Mouse (Mus musculus) cerebellum, adult 11-12 months (tissue): Measurements from ENCODE around the gene Gm973.
A peak's percentile ranks its signal among the peaks of the same experiment; 100 is the strongest.

Experiments
- DNase-seq: peaks from one replicate; pipeline ENCODE4 v3.0.0; 2022

Gene Gm973

DNA sequence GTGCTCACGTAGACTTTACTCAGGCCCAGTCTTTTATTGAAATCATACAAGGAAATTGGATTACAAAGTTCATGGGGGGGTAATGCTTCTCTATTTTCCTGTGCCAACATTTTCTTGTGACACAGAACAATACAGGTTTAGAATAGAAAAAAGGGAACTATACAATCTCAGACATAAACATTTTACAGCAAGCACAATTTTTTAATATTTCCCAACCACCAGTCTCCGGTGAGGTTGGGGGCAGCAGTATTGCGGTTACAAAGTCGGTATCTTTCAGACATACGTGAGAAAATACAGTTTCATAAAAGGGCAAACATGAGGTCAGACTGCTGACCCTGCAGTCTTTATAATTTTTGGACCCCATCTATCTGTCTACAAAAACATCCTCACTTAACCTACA is 20.1 kb upstream of the Gm973 start:
- no peak for DNase-seq

DNA sequence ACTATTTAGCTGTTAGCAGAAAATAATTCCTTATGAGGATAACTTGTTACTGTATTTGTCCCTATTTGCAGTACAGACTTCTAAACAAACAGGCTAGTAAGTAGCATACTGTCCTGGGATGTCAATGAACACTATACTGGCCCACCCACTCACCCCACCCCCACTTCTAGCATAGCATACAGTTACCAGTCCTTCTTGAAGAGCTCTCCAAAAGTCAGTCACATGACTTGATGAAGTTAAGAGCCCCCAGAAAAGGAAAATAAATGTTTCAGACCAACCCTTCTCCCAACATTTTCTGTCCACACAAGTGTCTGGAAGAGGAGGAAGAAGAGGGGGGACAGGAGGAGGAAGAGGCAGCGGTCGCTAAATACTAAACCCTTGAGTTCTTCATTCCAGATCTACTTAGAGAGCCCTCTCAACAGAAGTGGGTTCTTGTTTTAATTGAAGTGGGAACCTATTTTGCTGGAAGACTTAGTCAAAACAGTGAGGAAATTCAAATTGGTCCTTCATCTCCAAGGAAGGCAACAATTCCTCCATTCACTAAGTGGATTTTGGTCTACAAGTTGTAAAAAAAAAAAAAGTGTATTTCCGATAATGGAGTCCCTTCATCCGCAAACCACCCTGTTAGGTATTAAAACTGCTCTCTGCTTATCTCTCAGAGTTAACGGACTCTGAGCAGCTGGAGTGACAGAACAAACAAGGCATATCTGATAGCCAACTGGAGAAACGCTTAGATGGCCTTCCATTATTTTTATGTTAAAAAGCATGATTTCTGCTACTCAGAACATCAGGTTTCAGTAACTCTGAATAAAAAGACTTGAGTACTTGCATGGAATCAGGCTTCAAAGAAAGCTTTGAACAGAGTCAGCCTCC is 18.1 kb upstream of the Gm973 start:
- no peak for DNase-seq

DNA sequence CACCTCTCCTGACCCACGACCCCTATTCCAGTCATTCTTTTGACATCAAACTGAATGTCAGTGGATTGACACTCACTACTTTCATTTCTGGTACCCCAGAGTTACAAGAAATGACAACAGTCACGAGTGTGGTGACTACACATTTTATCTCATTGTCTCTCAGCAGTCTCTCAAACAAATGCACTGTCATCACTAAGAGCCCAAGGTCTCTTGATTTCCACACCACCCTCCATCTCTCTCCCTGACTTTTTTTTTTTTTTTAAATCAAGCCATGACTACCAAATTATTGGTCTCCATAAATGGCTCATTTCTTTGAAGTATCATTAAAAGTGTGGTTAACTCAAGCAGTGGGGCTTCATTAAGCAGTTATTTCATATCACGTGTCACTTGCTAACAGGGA is 16.7 kb upstream of the Gm973 start:
- no peak for DNase-seq

DNA sequence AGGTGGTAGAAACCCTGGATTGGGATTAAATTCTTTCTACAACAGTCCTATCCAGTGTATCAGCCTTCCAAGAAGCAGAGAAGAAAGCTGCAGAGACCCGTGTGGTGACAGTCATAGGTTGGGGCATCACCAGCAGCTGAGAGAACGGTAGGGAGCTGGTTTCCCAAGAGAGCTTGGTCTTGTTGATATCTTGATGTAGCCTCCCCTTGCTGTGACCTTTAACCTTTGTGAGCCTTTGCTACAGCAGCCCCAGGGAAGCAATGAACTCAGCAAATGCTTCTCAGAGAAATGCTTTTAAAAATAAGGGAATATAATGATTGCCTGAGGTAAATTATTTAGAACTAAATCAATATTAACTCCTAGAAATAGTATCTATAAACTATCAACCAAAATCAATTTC is 13.7 kb upstream of the Gm973 start:
- DNase-seq: no peak

DNA sequence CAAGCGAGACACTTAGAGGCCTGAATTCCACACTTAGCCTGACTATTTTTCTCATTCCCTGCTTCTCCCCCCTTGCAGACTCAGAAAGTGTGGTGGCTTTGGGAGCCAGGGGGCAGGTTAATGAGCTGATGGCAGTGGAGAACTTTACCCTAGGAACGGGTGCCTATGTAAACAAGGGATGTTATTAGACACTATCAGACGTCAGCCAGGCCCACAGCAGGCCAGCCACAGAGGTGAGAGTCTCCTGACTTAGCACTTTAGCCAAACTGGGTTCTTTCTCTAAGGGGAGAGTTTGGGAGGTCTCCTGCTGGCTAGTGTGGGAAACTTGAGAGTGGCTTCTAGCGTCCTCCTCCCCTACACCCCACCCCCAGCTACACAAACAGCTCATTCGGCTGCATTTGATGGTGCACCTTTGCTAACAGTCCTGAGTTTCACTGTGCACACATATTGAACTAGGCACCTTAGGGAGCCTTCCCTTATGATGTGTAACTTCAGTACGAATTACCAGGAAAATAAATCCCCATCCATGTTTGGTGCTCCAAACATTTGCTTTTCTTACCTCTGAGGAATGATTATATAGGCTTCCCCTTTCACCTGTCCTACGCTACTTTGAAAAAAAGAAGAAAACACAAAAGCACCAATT is 12.3 kb upstream of the Gm973 start:
- DNase-seq: no peak

DNA sequence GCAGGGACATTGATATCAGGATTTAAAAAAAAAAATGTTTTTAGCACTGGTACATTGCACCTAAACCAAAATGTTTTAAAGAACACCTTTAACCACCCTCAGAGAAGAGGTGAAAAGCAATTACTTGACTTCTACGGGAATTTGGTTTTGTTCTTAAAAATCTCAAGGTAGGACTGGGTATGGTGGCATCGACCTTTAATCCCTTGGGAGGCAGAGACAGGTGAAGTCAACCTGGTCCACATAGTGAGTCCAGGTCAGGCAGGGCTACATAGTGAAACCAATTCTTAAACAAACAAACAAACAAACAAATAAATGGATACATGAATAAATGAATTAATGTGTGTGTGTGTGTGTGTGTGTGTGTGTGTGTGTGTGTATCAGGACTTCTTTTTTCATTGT is 11.8 kb upstream of the Gm973 start:
- no peak for DNase-seq

DNA sequence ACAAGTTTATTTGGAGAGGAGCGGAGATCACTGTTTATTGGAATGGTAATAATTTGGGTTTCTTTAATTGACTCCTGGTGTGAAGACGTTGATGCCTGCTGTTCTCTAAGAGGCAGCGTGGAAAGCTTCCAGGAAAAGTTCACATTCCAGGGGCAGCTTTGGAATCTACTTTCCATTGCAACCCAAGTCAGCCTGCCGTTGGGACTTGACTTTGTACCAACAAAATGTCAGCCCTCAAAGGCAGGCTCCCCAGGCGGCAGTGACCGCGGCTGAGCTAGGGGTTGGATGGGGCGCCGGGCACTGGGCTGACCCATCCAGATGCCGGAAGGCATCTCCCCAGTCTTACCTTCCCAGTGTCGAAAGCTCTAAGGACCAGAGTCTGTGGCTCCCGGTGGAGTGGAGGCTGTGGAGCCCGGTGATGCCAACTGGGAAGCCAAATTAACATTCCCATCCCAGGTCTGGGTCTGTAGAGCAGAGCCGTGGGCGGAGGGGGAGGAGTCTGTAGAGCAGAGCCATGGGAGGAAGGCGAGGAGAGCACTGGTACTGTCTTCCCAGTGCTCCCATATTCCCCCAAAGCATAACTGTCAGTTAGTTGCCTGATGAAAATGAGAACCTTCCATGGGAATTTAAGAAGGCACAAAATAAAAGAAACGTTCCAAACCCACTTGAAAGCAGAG is 7.5 kb upstream of the Gm973 start:
- no peak for DNase-seq

DNA sequence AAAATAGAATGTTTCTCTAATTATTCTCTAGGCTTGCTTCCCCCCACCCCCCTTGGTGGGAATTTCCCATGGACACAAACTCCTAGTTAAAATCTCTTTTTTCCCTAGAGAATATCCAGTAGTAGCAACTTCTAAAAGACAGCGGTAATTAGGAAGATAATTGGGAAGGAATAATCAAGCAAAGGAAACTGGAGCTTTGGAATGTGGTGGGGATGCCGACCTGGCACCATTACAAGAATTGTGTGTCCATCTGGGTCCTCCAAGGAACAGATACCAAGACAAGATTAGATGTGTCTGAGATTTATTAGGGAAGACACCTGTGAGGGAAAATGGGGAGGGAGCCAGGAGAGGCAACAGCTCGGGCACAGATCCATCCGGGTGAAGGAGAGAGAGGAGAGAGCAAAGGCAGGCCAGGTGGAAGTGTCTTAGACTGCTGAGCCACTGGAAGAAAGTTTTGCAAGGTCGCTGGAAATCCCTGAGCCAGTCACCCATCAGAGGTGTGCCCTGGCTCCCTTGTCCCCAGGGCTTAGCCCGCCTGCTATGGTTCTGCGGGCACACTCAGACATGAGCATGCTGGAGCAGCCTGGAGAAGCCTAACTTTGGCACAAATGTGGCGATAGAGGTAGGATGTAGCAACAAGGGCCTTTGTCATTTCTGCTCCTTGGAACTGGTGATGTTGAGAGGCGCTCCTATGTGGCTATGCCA is 4.3 kb upstream of the Gm973 start:
- DNase-seq: no peak

DNA sequence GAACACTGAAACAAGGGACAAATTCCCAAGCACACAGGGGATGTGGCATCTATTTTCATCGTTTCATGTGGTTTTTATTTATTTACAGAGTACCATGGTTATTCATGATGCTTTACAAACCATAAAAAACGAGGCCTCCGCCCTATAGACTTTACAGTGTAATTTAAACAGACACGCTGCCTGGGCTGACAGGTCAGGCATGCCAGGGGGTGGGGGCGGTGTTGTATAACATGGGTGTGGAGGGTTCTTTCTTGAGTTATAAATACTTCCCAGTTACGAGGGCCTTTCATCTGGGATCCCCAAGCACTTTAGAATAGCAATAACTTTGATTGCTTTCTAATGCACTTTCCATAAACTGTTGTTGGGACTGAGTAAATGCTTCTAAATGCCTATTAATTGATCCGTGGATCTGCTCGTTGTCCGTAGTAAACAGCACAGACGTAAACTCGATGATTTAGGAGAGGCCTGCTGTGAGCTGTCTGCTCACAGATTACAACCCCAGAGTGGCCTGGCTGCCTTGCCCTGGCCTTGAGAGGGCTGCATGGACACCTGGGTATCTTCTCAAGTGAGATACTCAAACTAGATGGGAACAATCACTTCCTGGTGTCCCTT is 4.3 kb downstream of the Gm973 start:
- DNase-seq: no peak

DNA sequence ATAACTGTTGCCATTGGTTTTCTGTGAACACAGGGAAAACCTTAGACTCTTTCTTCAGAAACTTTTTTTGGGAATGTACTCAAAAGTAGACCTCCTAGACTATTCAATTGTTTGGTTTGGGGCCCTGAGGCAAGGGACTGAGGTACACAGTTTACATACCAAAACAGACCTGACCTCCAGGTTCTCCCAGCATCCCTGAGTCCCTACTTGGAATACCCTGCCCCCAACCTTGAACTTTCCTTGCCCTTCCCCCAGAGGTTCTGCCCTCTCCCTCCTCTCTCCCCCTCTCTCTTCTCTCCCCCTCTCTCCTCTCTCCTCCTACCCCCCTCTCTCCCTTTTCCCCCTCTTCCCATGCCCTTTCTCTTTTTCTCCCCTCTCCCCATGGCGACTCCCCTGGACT is 6.4 kb downstream of the Gm973 start:
- no peak for DNase-seq

DNA sequence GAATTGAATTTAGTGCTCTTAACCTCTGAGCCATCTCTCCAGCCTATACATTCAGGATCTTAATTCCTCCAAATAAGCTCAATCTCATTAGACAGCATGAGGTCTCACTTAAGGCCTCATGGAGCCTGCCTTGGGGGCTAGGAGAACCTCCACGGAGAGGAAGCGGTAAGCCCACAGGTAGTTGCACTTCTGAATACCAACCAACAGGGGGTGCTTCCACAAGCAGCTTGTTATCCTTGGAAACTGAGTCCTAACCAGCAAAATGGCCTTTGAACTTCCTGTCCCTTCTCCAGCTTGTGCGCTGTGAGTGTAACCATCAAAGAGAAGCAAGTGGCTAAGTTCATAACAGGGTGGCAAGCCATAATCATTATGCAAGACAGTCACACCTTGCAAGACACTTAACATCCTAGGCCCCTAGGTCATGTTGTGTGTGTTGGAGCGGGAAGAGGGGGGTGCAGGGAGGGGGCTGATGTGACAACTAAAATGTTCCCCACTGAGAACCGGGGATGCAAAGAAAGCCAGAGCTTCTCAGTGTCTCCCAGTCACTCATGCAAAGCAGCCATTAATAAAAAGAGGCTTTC is 7.4 kb downstream of the Gm973 start:
- no peak for DNase-seq

DNA sequence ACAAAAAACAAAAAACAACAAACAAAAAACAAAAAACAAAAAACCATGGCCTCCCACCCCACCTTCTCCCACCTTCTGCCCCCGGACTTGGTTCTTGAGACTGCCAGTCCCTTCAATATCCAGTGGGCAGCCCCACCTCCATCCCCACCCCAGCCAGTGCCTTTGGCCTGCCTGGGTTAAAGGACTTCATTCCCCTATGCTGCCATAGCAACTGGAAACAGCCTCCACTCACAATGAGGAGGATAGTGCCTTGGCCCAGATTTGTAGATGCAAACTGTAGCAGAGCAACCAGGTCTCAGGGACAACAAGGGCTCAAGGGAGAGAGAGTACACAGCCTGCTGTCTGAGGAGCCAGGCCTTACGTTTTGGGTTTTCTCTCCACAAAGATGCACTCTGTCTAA is 8.0 kb downstream of the Gm973 start:
- no peak for DNase-seq

DNA sequence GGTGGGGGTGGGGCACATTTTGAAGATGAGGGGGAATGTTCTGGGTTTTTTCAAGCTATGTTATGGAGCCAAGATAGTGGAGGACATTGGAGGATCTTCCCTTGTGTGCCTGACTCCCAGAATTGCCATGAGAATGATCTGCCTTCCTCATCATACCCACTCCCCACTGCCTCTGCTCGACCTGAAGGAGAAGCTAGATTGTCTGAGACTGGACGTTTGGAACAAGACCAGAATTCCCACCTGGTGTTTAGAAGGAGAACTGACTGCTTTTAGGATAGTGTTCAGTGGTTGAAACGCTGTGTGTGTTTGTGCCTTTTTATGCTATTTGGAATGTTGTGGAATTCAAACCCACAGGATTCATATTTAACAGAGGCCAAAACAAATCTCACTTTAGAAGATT is 8.7 kb downstream of the Gm973 start:
- DNase-seq: no peak

DNA sequence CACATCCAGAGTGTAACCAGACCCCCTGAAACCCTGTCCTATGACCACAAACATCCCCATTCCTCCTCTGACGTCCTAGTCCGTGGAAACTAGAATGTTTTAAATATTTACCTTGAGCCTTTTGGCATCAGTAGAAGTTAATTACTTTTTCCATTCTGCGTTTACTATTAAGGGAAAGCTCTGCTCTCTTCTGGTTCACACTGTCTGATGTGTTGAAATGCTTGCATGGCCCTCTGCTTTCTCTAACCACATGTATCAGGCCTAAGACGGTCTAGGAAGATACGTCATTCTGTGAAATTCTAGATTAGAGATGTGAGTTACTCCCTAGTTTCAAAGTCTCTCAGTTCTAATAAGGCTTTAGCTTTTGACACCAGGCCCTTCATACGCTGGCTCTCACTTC is 11.2 kb downstream of the Gm973 start:
- no peak for DNase-seq

DNA sequence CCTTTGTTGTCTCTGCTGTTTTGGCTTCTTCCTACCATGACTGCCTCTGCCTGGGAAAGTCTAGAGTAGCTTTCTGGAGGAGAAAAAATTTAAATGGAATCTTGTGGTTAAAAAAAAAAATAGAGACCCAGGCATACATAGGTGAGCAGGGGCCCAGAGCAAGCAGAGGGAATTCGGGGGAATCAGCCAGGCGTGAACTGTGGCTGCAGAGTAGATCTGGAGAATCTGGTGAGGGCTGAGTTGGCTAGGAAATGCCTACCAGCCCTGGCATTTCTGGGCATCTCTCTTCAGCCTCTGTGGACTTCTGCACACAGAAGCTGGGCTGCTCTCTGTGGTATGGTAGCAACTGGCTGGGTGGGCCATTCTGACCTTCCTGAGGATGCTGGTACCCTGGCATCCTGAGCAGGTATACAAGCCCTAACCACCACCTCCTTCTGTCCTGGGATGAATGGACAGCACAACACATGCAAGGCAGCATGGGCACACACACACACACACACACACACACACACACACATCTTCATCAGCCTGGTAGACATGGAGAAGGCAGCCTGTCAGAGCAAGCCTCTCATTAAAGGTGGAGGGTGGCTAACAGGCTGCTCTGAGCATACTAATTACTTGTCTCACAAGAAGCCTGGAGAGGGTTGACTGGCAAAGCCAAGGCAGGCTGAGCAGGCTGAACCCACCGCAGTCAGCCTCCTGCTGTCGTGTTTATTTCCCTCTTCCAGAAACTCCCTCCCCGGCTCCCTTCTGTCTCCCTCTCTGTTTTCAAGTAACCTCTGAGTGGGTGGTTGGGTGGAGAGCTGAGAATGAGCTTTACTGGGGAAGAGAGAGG is 19.1 kb downstream of the Gm973 start:
- DNase-seq: peak; percentile 31

DNA sequence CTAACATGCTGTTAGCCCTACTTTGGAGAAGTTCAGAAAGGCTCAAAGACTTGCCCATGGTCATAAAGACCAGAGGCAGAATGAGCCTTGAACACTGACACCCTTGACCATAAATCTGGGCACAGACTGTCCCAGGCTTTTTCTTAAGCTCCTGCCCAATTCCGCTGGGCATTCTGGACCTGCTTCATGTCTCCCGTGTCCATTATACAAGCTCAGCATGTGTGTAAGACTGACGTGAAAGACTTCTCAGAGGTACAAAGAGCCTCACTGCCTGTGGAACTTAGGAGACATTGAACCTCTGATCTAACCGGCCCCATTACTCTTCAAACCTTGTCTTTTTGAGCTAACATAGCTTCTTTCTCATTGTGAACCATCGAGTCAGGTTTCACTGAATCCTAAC is 22.3 kb downstream of the Gm973 start:
- DNase-seq: no peak

DNA sequence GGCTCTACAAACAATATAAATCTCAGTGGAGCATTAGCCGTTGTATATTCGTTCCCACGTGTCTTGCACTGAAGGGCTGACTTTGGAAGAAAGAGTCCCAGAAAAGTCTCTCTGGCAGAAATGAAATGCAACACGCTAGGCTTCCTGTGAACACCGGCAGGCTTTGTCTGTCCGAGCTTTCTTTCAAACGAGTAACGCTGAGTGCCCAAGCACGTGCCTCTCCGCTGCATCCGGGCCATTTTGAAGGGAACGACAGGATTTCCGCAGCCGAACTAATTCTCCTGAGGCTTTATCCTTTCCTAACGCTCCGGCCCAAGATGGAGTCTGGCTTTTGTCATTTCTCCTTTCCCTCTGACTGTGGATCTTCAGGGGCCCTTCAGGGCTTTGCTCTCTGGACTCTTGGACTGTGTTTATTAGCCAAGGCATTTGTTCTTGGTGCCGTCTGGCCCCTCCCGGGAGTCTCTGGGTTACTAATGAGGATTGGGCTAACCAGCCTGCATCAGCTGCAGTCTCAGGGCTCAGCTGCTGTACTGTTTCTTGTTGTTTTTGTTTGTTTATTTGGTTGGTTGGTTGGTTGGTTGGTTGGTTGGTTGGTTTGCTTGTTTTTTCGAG is 24.6 kb downstream of the Gm973 start:
- no peak for DNase-seq

DNA sequence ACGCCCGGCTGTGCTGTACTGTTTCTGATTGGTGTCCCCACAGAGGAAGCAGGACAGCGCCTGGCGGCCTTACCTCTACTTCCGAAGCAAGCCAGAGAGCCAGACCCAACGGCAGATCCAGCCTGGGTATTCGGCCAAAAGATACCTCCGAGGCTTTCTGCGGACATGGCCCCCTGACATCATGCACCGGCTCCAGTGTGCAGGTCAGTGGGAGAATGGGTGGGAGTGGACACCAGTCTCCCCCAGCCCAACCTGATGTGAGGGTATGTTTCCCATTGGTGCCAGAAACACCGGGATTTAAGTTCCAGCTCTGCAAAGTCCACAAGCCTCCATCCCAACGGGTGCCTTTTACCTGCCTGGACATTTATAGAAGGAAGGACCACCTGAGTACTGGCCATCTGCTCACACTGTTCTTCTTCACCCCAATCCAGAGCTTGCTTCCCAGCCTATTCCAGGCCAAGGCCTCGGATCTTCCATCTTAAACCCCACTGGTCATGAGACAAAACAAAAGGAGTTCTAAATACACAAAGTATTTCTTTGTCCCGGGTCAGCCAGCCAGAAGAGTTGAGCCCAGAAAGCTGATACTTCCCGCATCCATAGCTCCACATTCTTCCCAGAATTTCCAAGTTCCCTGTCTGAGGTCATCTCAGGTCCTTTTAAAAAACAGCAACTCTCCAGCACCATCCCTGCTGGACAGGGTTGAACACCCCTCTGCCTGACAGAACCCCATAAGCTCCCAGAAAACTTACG is 25.4 kb downstream of the Gm973 start:
- DNase-seq: peak; percentile 58

DNA sequence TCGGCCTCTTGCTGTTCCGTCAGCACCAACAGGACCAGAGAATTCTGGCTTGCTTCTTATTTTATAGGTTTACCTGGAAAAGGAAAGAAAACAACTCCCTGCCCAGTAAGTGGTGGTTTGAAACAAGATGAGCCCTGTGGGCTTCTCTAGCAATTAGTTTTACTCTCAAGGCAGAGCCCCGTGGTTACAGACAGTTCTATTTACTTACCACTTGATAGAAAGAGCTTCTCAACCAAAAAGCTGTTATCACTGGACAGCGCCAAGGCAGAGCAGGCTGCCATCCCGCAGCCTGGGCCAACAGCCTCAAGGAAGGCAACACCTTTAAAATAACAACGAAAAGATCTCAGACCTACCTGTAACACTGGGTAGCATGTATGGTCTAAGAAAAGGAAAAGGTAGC is 26.2 kb downstream of the Gm973 start:
- no peak for DNase-seq

DNA sequence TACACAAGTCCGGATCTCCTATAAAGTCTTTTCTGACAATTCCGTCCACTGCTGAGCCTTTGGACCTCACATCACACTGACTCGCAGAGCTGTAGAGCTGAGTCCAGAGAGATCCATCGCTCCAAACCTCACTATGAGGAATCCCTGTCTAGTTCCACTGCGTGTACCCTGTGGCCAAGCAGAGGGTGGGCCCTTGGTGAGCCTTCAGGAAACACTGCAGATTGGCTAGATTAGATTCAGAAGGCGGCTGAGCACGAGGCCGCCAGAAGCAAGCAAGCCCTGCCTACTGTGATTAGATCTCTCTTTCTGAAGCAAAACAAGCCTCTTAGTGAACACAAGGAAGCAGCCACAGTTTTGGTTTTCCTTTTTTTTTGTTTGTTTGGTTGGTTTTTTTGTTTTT is 27.8 kb downstream of the Gm973 start:
- no peak for DNase-seq

DNA sequence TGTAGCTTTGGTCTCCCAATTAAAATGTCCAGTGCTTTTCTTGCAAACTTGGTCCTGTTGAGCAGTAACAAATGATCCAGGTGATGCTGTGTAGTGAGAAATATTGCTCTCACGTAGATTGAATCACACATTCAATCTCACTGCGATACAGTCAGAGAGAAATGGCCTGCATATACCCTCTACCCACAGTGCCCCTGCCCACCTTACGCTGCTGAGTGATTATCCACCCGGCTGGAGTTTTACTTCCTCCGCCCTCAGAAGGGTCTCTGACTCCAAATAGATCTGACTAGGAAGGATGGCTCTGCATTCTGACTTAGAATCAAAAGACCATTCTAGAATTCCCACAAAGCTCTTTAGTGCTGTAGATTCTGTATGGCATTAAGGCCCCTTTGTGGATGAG is 32.4 kb downstream of the Gm973 start:
- no peak for DNase-seq
